Mouse (Mus musculus) neural tube, embryonic 11.5 days (tissue): ENCODE data around the gene Frem1. TPM values are rescaled to one million over a fixed set of nuclear protein-coding genes. Genes with fewer than 3 reads are reported as not detected.

ENCODE experiments used
- ATAC-seq: fragments of 200-750 bp; cut with Nextera tagmentation; 2 replicates; pipeline ENCODE4 v1.8.0; 2017; ENCODE audit warnings: moderate number of reproducible peaks, mild to moderate bottlenecking, moderate TSS enrichment, moderate library complexity; ENCODE audit not compliant: insufficient read depth, low FRiP score, low TSS enrichment
- DNase-seq: peaks from one replicate; pipeline ENCODE4 v3.0.0-alpha.2; 2015; ENCODE audit warnings: low spot score
- H3K27ac ChIP-seq: fragments of 300-500 bp; sonication (generic); 2 replicates; pipeline ENCODE4 v1.5.1; 2014; ENCODE audit warnings: low read depth, mild to moderate bottlenecking, low read length
- H3K27me3 ChIP-seq: fragments of 300-500 bp; sonication (generic); 2 replicates; pipeline ENCODE4 v1.6.1; 2014; ENCODE audit warnings: mild to moderate bottlenecking, low read length, mixed read lengths; ENCODE audit not compliant: control insufficient read depth, insufficient read depth
- H3K36me3 ChIP-seq: fragments of 300-500 bp; sonication (generic); 2 replicates; pipeline ENCODE4 v1.6.1; 2014; ENCODE audit warnings: mild to moderate bottlenecking, low read length, moderate library complexity, mixed read lengths; ENCODE audit not compliant: control insufficient read depth, insufficient read depth
- H3K4me1 ChIP-seq: fragments of 300-500 bp; sonication (generic); 2 replicates; pipeline ENCODE4 v1.6.1; 2014; ENCODE audit warnings: low read length, mixed read lengths; ENCODE audit not compliant: control insufficient read depth, insufficient read depth
- H3K4me2 ChIP-seq: fragments of 300-500 bp; sonication (generic); 2 replicates; pipeline ENCODE4 v1.6.1; 2014; ENCODE audit warnings: low read depth, mild to moderate bottlenecking, moderate library complexity
- H3K4me3 ChIP-seq: fragments of 300-500 bp; sonication (generic); 2 replicates; pipeline ENCODE4 v1.5.1; 2014; ENCODE audit warnings: low read depth, low read length
- H3K9ac ChIP-seq: fragments of 300-500 bp; sonication (generic); 2 replicates; pipeline ENCODE4 v1.6.1; 2014; ENCODE audit warnings: mild to moderate bottlenecking, low read length
- H3K9me3 ChIP-seq: fragments of 300-500 bp; sonication (generic); 2 replicates; pipeline ENCODE4 v1.6.1; 2016; ENCODE audit warnings: low read length; ENCODE audit not compliant: control insufficient read depth
- WGBS: fragments of 180-500 bp; shearing (Covaris S2); extraction: QIAGEN DNeasy Blood & Tissue Kit; methylation state at CpG from one replicate; pipeline ENCODE4 v1.1.7; 2014; 5-methylcytosine and 5-hydroxymethylcytosine counted together
- polyA plus RNA-seq: library from polyadenylated mRNA; unstranded; fragments of >200 nt; fragmentation: Nextera tagmentation; extraction: Ambion mirVana; gene quantifications from 2 replicates; pipeline ENCODE4 v1.2.1, GENCODE M21; 2014

The Frem1 gene
- polyA plus RNA-seq, 1 experiment from 2014 or later, result 4.1 TPM

GRCm38 (mm10) chr4:82953992-82954391 is 98.1 kb downstream of the Frem1 start:
- H3K36me3 ChIP-seq, result no peaks in the 10 kb centered on the region
- no peak overlapping the region for H3K4me2 ChIP-seq
- 31% methylated on average over 4 of the region's 4 CpGs for WGBS
- no peak overlapping the region for H3K27ac ChIP-seq
- no peak for ATAC-seq
- H3K9me3 ChIP-seq, result no peaks in the 10 kb centered on the region
- H3K4me1 ChIP-seq, result peaks cover 2% of the 10 kb centered on the region; the same call in 1 of the 2 replicates
- H3K27me3 ChIP-seq, result no peaks in the 10 kb centered on the region
- no peak overlapping the region for H3K9ac ChIP-seq
- no peak overlapping the region for H3K4me3 ChIP-seq
- no peak for DNase-seq

- no peak overlapping the region for H3K9ac ChIP-seq
- no peaks in the 10 kb centered on the region for H3K9me3 ChIP-seq
- H3K27me3 ChIP-seq, result no peaks in the 10 kb centered on the region
- DNase-seq (no peak), ATAC-seq (no peak)
- 71% methylated on average over 8 of the region's 8 CpGs for WGBS
- H3K4me3 ChIP-seq, result no peak overlapping the region
- H3K4me2 ChIP-seq, result no peak overlapping the region
- no peak overlapping the region for H3K27ac ChIP-seq
- H3K4me1 ChIP-seq, result peaks cover 2% of the 10 kb centered on the region; the same call in 1 of the 2 replicates
- H3K36me3 ChIP-seq, result no peaks in the 10 kb centered on the region
Observed at GRCm38 (mm10) chr4:82949511-82949910, 102.6 kb downstream of the Frem1 start.

GRCm38 (mm10) chr4:82946721-82947120 is 105.4 kb downstream of the Frem1 start:
- no peaks in the 10 kb centered on the region for H3K27me3 ChIP-seq
- WGBS, result 78% methylated on average over 8 of the region's 8 CpGs
- ATAC-seq (no peak), DNase-seq (no peak)
- H3K4me3 ChIP-seq, result no peak overlapping the region
- H3K9me3 ChIP-seq, result no peaks in the 10 kb centered on the region
- H3K36me3 ChIP-seq, result no peaks in the 10 kb centered on the region
- H3K27ac ChIP-seq, result no peak overlapping the region
- peaks cover 2% of the 10 kb centered on the region; the same call in 1 of the 2 replicates for H3K4me1 ChIP-seq
- no peak overlapping the region for H3K4me2 ChIP-seq
- no peak overlapping the region for H3K9ac ChIP-seq

- H3K9me3 ChIP-seq, result no peaks in the 10 kb centered on the region
- H3K4me3 ChIP-seq, result no peak overlapping the region
- no peak for ATAC-seq
- H3K9ac ChIP-seq, result no peak overlapping the region
- DNase-seq, result no peak
- peak overlapping the region; percentile 65 for H3K27ac ChIP-seq
- H3K36me3 ChIP-seq, result no peaks in the 10 kb centered on the region
- peaks cover 2% of the 10 kb centered on the region; the same call in 1 of the 2 replicates for H3K4me1 ChIP-seq
- no peaks in the 10 kb centered on the region for H3K27me3 ChIP-seq
- WGBS, result 73% methylated on average over 3 of the region's 3 CpGs
- H3K4me2 ChIP-seq, result no peak overlapping the region
Observed at GRCm38 (mm10) chr4:82946276-82946612, 105.9 kb downstream of the Frem1 start.

GRCm38 (mm10) chr4:82945572-82946275 is 106.4 kb downstream of the Frem1 start:
- no peak overlapping the region for H3K9ac ChIP-seq
- no peaks in the 10 kb centered on the region for H3K27me3 ChIP-seq
- H3K4me3 ChIP-seq, result no peak overlapping the region
- peak overlapping the region; percentile 65 for H3K27ac ChIP-seq
- H3K4me2 ChIP-seq, result no peak overlapping the region
- no peaks in the 10 kb centered on the region for H3K9me3 ChIP-seq
- no peaks in the 10 kb centered on the region for H3K36me3 ChIP-seq
- H3K4me1 ChIP-seq, result no peaks in the 10 kb centered on the region
- ATAC-seq, result 0 out of 2 replicates have a peak, but pooled peaks have one; percentile 21
- DNase-seq, result peak; percentile 34
- 72% methylated on average over 9 of the region's 9 CpGs for WGBS

- Histone ChIP-seq H3K4me2 (no peak overlapping the region), H3K9me3 (no peaks in the 10 kb centered on the region), H3K4me1 (no peaks in the 10 kb centered on the region), H3K9ac (no peak overlapping the region), H3K36me3 (no peaks in the 10 kb centered on the region), H3K4me3 (no peak overlapping the region), H3K27me3 (no peaks in the 10 kb centered on the region), H3K27ac (no peak overlapping the region)
- ATAC-seq (no peak), DNase-seq (no peak)
- 87% methylated on average over 5 of the region's 5 CpGs for WGBS
Observed at GRCm38 (mm10) chr4:82940680-82941079, 111.5 kb downstream of the Frem1 start.

- DNase-seq, result no peak
- H3K36me3 ChIP-seq, result no peaks in the 10 kb centered on the region
- no peak overlapping the region for H3K4me2 ChIP-seq
- no peaks in the 10 kb centered on the region for H3K9me3 ChIP-seq
- no peak overlapping the region for H3K9ac ChIP-seq
- no peak overlapping the region for H3K4me3 ChIP-seq
- ATAC-seq, result no peak
- no peaks in the 10 kb centered on the region for H3K4me1 ChIP-seq
- 91% methylated on average over 13 of the region's 13 CpGs for WGBS
- H3K27me3 ChIP-seq, result no peaks in the 10 kb centered on the region
- H3K27ac ChIP-seq, result no peak overlapping the region
Observed at GRCm38 (mm10) chr4:82940248-82940647, 111.9 kb downstream of the Frem1 start.

- H3K4me1 ChIP-seq, result no peaks in the 10 kb centered on the region
- peak; percentile 51 for DNase-seq
- 4% methylated on average over 5 of the region's 5 CpGs for WGBS
- H3K27ac ChIP-seq, result no peak overlapping the region
- H3K9ac ChIP-seq, result no peak overlapping the region
- peak; percentile 94 for ATAC-seq
- no peak overlapping the region for H3K4me3 ChIP-seq
- no peaks in the 10 kb centered on the region for H3K9me3 ChIP-seq
- H3K4me2 ChIP-seq, result no peak overlapping the region; the same call in 1 of the 2 replicates
- H3K27me3 ChIP-seq, result no peaks in the 10 kb centered on the region
- no peaks in the 10 kb centered on the region for H3K36me3 ChIP-seq
Observed at GRCm38 (mm10) chr4:82934308-82934707, 117.8 kb downstream of the Frem1 start.

GRCm38 (mm10) chr4:82933698-82934210 is 118.4 kb downstream of the Frem1 start:
- 8% methylated on average over 14 of the region's 14 CpGs for WGBS
- ATAC-seq (peak; percentile 83), DNase-seq (peak; percentile 79)
- H3K36me3 ChIP-seq, result no peaks in the 10 kb centered on the region
- no peaks in the 10 kb centered on the region for H3K4me1 ChIP-seq
- no peak overlapping the region for H3K4me3 ChIP-seq
- H3K9me3 ChIP-seq, result no peaks in the 10 kb centered on the region
- H3K9ac ChIP-seq, result 0 out of 2 replicates have a peak overlapping the region, but pooled peaks have one; percentile 5
- no peak overlapping the region for H3K27ac ChIP-seq
- H3K4me2 ChIP-seq, result no peak overlapping the region; the same call in 1 of the 2 replicates
- H3K27me3 ChIP-seq, result no peaks in the 10 kb centered on the region
